Mouse (Mus musculus) thymus, adult 2 months (tissue): ENCODE measurements at regions not wholly inside any gene's neighbourhood (a gene's known extent, or its start where the extent isn't known, plus 50 kb on each side); places are given as distances from the start of the nearest gene placed in this dataset.

Experiments used
- CTCF ChIP-seq: fragments of 200-500 bp; IDR thresholded peaks from 2 replicates; pipeline ENCODE4 v1.5.1; 2012; ENCODE audit warnings: mild to moderate bottlenecking, control low read depth, low read length, moderate library complexity, borderline replicate concordance; ENCODE audit not compliant: control insufficient read depth, poor library complexity, insufficient read depth; ENCODE audit errors: extremely low read depth
- POLR2A ChIP-seq: fragments of 200-500 bp; IDR thresholded peaks from 2 replicates; pipeline ENCODE4 v1.6.1; 2012; ENCODE audit warnings: mild to moderate bottlenecking, low read length, control low read depth, moderate library complexity; ENCODE audit not compliant: control insufficient read depth, poor library complexity, insufficient read depth; ENCODE audit errors: extremely low read depth

GRCm38 (mm10) chr9:104443236-104443635, 103.8 kb upstream of the Cpne4 start:
- TF ChIP-seq POLR2A (no peak), CTCF (no peak)
